Mouse (Mus musculus) G1E (cell line): ENCODE results near the gene Pwwp2b.

Experiments
- CTCF ChIP-seq: IDR thresholded peaks from 2 replicates; pipeline ENCODE4 v1.5.1; 2012; ENCODE audit warnings: low read depth, low read length, inconsistent platforms, mixed read lengths
- GATA1 ChIP-seq: IDR thresholded peaks from 2 replicates; pipeline ENCODE4 v1.6.1; 2012; ENCODE audit warnings: borderline replicate concordance, low read length, inconsistent platforms, mixed read lengths
- GATA2 ChIP-seq: IDR thresholded peaks from 2 replicates; pipeline ENCODE4 v1.6.1; 2012; ENCODE audit warnings: low read depth, low read length, inconsistent platforms, borderline replicate concordance
- POLR2AphosphoS5 ChIP-seq: IDR thresholded peaks from 2 replicates; pipeline ENCODE4 v1.6.1; 2012; ENCODE audit warnings: low read depth, low read length, inconsistent platforms; ENCODE audit not compliant: insufficient replicate concordance
- TAL1 ChIP-seq: conservative IDR thresholded peaks from 2 replicates; pipeline ENCODE4 v1.6.1; 2012; ENCODE audit warnings: low read depth, low read length, inconsistent platforms, mixed read lengths

- TF ChIP-seq CTCF (peak; percentile 86), GATA1 (no peak), POLR2AphosphoS5 (no peak), TAL1 (no peak), GATA2 (no peak)
Measured at GRCm38 (mm10) chr7:139303280-139304011, 55.2 kb downstream of the Pwwp2b start.
